Mouse (Mus musculus) intestine, embryonic 14.5 days (tissue): ENCODE measurements around the gene Yars2. TPM values are rescaled to one million over a fixed set of nuclear protein-coding genes. Genes with fewer than 3 reads are reported as not detected.

Experiments
- ATAC-seq: fragments of 200-750 bp; cut with Nextera tagmentation; replicated peaks from 2 replicates; pipeline ENCODE4 v1.8.0; 2017; ENCODE audit warnings: low read depth, moderate number of reproducible peaks, moderate TSS enrichment, moderate library complexity; ENCODE audit not compliant: low FRiP score, low TSS enrichment
- DNase-seq: peaks from one replicate; pipeline ENCODE4 v3.0.0-alpha.2; 2018; ENCODE audit warnings: low spot score
- H3K27ac ChIP-seq: fragments of 300-500 bp; sonication (generic); 2 replicates; pipeline ENCODE4 v1.5.1; 2014; ENCODE audit warnings: low read depth, mild to moderate bottlenecking, control low read depth
- H3K27me3 ChIP-seq: fragments of 300-500 bp; sonication (generic); replicated peaks from 2 replicates; pipeline ENCODE4 v1.6.1; 2014; ENCODE audit warnings: low read length, control low read depth; ENCODE audit not compliant: control insufficient read depth, insufficient read depth
- H3K36me3 ChIP-seq: fragments of 300-500 bp; sonication (generic); 2 replicates; pipeline ENCODE4 v1.6.1; 2014; ENCODE audit warnings: low read length, control low read depth; ENCODE audit not compliant: control insufficient read depth, insufficient read depth
- H3K4me1 ChIP-seq: fragments of 300-500 bp; sonication (generic); replicated peaks from 2 replicates; pipeline ENCODE4 v1.6.1; 2014; ENCODE audit warnings: low read length, control low read depth, mixed read lengths; ENCODE audit not compliant: control insufficient read depth, insufficient read depth
- H3K4me2 ChIP-seq: fragments of 300-500 bp; sonication (generic); 2 replicates; pipeline ENCODE4 v1.6.1; 2014; ENCODE audit warnings: low read length
- H3K4me3 ChIP-seq: fragments of 300-500 bp; sonication (generic); 2 replicates; pipeline ENCODE4 v1.5.1; 2014; ENCODE audit warnings: low read depth, low read length, control low read depth, mixed read lengths
- H3K9ac ChIP-seq: fragments of 300-500 bp; sonication (generic); 2 replicates; pipeline ENCODE4 v1.6.1; 2014; ENCODE audit warnings: mild to moderate bottlenecking, low read length
- H3K9me3 ChIP-seq: fragments of 300-500 bp; sonication (generic); 2 replicates; pipeline ENCODE4 v1.6.1; 2016; ENCODE audit warnings: low read length, control low read depth; ENCODE audit not compliant: control insufficient read depth
- WGBS: fragments of 180-500 bp; shearing (Covaris S2); extraction: QIAGEN DNeasy Blood & Tissue Kit; methylation state at CpG from one replicate; pipeline ENCODE4 v1.1.7; 2014; 5-methylcytosine and 5-hydroxymethylcytosine counted together
- polyA plus RNA-seq: library from polyadenylated mRNA; unstranded; fragments of >200 nt; fragmentation: Nextera tagmentation; extraction: Ambion mirVana; gene quantifications from 2 replicates; pipeline ENCODE4 v1.2.1, GENCODE M21; 2014

The Yars2 gene
- 49.5 and 51.0 TPM in 2 replicates for polyA plus RNA-seq

DNA sequence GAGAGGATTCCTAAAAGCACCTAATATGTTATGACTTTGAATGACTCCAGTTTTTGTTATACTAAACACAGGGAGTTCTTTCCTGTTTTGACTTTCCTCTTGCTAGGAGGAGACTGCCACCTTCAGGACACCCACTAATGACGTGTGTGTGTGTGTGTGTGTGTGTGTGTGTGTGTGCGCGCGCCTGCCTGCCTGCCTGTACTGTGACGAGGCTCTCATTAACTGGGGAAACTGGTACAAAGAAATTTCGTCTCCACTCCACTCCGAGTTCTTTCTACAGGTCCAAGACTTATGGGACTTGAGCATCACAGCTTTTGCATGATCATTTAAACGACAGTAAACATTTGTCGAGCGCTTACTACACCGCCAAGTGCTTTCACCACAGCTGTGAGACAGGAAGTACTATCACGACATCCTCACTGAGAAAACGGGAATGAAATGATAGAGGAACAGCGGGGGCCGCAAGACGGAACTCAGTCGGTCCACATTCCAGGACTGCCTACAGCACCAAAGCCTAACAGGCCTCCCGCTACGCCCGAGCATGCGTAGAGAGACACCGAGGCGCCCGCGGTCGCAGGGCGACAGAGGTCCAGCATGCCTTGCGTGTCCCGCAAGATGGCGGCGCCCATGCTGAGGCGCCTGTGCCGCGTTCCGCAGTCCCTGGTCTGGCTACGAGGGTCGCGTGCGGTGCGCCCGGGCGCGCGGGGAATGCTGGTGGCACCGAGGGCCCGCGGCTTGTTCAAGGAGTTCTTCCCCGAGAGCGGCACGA, at the start of gene Yars2:
Gene Yars2 (plus strand): TSS at position 597 of the 769 bp plus-strand sequence.
- Histone ChIP-seq H3K4me1 (peaks cover 8% of the 10 kb centered on the region), H3K9ac (peak within 1 kb of the TSS; percentile 90), H3K27me3 (no peaks in the 10 kb centered on the region), H3K4me3 (peak within 1 kb of the TSS; percentile 96), H3K4me2 (peak within 1 kb of the TSS; percentile 71), H3K36me3 (peaks cover 25% of the 10 kb centered on the region), H3K27ac (peak within 1 kb of the TSS; percentile 96), H3K9me3 (no peaks in the 10 kb centered on the region)
- ATAC-seq (peak; percentile 98), DNase-seq (peak; percentile 89)
- under 1% methylated on average over 50 of the region's 50 CpGs for WGBS

DNA sequence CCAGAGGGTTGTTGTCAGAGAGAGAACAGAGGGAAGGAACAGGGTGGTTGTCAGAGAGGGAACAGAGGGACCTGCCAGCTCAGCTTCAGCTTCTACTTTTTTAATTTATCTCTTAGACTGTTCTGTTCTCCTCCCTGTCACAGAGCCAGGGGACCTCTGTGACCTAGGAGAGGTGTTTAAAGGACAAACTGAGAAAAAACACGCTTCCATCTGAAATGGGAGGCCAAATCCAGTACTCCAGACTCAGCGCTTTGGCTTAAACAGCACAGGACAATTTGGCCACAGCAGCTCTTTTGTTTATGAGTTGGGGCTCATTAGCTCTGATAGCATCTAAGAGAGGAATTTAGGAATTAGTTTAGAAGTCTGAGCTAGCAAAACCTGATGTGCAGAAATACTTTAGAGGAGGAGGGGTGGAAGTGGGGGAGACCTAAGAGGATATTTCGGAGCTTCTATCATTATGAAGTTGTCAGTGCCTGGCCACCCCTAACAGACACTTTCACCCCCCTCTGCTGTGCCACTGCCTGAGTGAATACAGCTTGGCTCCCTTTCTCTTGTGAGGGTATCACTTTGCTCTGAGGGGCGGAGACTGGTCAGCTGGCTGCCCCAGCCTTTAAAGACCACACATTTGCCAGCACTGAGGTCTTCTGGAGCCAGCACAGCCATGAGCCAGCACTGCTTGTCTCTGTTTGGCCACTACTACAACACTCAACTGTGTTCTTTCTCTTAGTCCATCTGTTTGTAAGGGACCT, 49.3 kb upstream of the Yars2 start:
- no peak for ATAC-seq
- DNase-seq: no peak
- H3K27ac ChIP-seq: no peak overlapping the region
- 33% methylated on average over 4 of the region's 4 CpGs for WGBS
- H3K4me1 ChIP-seq: no peaks in the 10 kb centered on the region
- no peaks in the 10 kb centered on the region for H3K36me3 ChIP-seq
- H3K4me3 ChIP-seq: no peak overlapping the region
- H3K9ac ChIP-seq: no peak overlapping the region
- H3K27me3 ChIP-seq: no peaks in the 10 kb centered on the region
- no peak overlapping the region for H3K4me2 ChIP-seq
- no peaks in the 10 kb centered on the region for H3K9me3 ChIP-seq

DNA sequence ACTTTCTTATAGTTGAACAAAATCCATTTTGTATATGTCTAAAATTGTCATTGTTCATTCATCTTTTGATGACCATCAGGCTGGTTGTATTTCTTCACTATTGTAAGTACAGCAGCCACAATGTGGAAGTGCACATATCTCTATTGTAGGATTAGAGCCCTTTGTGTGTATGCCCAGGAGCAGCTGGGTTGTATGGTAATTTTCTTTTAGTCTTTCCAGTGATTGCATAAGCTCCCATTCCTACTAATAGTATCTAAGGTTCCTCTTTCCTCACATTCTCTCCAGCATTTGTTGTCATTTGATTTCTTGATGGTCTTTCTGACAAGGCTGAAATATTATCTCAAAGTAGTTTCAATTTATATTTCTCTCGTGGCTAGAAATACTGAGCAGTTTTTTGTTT, 47.5 kb upstream of the Yars2 start:
- Histone ChIP-seq H3K4me2 (no peak overlapping the region), H3K27me3 (no peaks in the 10 kb centered on the region), H3K9ac (no peak overlapping the region), H3K36me3 (no peaks in the 10 kb centered on the region), H3K4me1 (no peaks in the 10 kb centered on the region), H3K27ac (no peak overlapping the region), H3K4me3 (no peak overlapping the region), H3K9me3 (no peaks in the 10 kb centered on the region)
- 51% methylated on average over 1 of the region's 1 CpGs for WGBS
- ATAC-seq (no peak), DNase-seq (no peak)

DNA sequence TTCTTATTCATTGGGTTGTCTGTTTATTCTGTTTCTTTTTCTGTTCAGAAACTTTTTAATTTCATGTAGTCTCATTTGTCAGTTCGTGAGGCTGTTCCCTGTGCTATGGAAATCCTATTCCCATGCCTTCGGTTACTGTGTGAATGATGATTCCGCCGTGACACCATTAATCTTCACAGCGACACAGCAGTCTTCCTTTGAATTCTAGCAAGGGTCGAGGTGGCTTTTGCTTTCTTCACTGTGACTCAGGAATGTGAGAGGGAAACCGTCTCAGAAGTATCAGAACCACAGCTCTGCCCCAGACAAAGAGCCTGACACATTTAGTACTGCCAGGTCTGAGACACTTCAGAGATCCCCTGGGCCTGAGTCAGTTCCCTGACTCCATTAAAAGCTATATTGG, 46.9 kb upstream of the Yars2 start:
- H3K36me3 ChIP-seq: no peaks in the 10 kb centered on the region
- ATAC-seq (no peak), DNase-seq (no peak)
- H3K9me3 ChIP-seq: no peaks in the 10 kb centered on the region
- H3K4me1 ChIP-seq: no peaks in the 10 kb centered on the region
- no peaks in the 10 kb centered on the region for H3K27me3 ChIP-seq
- no peak overlapping the region for H3K27ac ChIP-seq
- WGBS: 51% methylated on average over 7 of the region's 7 CpGs
- H3K4me2 ChIP-seq: no peak overlapping the region
- H3K9ac ChIP-seq: no peak overlapping the region
- no peak overlapping the region for H3K4me3 ChIP-seq

DNA sequence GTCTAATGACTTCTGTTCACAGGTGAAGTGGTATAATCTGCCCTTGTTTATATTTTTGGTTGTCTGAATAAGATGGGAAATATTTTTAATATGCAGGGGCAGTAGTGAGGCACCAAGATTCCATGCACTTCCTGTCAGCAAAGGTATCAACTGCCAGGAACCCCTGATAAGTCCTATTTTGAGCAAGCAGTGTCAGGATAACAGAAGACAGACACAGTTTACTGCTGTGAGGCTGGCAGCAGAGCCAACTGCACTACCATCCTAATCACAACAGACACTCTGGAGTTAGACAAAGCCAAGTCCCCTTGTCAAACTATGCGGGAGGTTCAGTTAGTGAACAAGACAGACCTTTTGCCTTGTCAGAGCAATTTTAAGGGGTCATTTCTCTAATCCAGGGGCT, 46.1 kb upstream of the Yars2 start:
- H3K4me2 ChIP-seq: no peak overlapping the region
- H3K9me3 ChIP-seq: no peaks in the 10 kb centered on the region
- H3K9ac ChIP-seq: no peak overlapping the region
- no peaks in the 10 kb centered on the region for H3K36me3 ChIP-seq
- H3K4me3 ChIP-seq: no peak overlapping the region
- 24% methylated on average over 1 of the region's 1 CpGs for WGBS
- DNase-seq (no peak), ATAC-seq (no peak)
- no peak overlapping the region for H3K27ac ChIP-seq
- H3K27me3 ChIP-seq: no peaks in the 10 kb centered on the region
- H3K4me1 ChIP-seq: no peaks in the 10 kb centered on the region

DNA sequence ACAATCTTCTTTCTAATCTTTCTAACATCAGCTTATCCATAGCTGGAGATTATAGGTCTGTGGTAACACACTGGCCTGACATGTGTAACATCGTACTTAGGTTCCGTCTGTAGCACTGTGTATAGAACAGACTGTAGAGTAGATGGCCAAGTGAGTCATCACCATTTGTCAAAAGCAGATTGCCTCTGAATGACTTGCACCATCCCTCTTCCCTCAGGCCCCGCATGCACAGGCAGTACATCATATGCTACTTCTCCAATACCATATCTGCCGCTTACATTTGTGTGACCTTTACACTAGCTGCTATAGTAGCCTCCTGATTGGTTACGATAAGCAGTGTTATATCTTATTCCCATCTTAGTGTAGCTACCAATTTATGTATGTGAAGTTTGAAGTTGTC, 41.9 kb upstream of the Yars2 start:
- no peak overlapping the region for H3K4me3 ChIP-seq
- WGBS: 89% methylated on average over 5 of the region's 5 CpGs
- no peak overlapping the region for H3K9ac ChIP-seq
- DNase-seq (no peak), ATAC-seq (no peak)
- H3K4me1 ChIP-seq: no peaks in the 10 kb centered on the region
- H3K27ac ChIP-seq: no peak overlapping the region
- H3K36me3 ChIP-seq: no peaks in the 10 kb centered on the region
- H3K4me2 ChIP-seq: no peak overlapping the region
- H3K27me3 ChIP-seq: no peaks in the 10 kb centered on the region
- no peaks in the 10 kb centered on the region for H3K9me3 ChIP-seq

DNA sequence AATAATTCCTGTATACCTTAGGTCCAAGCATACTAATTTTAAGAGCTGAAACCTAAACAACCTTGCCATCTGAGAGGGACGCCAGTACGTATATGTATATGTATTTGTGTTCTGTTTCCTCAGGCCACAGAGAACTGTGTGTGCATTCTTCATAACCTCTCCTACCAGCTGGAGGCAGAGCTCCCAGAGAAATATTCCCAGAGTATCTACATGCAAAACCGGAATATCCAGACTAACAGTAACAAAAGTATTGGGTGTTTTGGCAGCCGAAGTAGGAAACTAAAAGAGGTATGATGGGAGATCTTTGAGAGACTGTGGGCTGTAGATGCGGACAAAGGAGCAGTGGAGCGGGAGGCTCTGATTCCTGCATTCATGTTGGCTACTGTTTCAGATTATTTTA, 41.3 kb upstream of the Yars2 start:
- no peaks in the 10 kb centered on the region for H3K36me3 ChIP-seq
- 82% methylated on average over 6 of the region's 6 CpGs for WGBS
- H3K9me3 ChIP-seq: no peaks in the 10 kb centered on the region
- H3K4me2 ChIP-seq: no peak overlapping the region
- ATAC-seq (no peak), DNase-seq (no peak)
- no peak overlapping the region for H3K4me3 ChIP-seq
- no peak overlapping the region for H3K27ac ChIP-seq
- H3K27me3 ChIP-seq: no peaks in the 10 kb centered on the region
- no peak overlapping the region for H3K9ac ChIP-seq
- no peaks in the 10 kb centered on the region for H3K4me1 ChIP-seq

DNA sequence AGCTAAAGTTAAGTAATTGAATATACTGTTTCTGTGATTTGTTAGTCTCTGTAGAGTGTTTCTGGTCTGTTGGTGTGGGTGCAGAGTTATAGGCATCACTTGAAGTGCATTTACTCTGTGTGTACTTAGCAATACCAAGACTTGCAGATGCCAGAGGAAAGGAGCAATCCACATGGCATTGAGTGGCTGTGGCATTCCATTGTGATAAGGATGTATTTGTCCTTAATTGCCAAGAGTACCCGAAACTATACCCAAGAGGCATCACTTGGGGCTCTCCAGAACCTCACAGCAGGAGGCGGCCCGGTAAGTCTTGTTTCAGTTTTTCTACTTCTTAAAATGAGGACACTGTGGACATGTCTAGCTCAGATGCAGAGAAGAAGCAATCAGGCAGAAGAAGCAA, 40.3 kb upstream of the Yars2 start:
- WGBS: 97% methylated on average over 3 of the region's 3 CpGs
- H3K4me3 ChIP-seq: no peak overlapping the region
- no peaks in the 10 kb centered on the region for H3K36me3 ChIP-seq
- no peak overlapping the region for H3K27ac ChIP-seq
- H3K9me3 ChIP-seq: no peaks in the 10 kb centered on the region
- H3K4me2 ChIP-seq: no peak overlapping the region
- no peaks in the 10 kb centered on the region for H3K4me1 ChIP-seq
- ATAC-seq (no peak), DNase-seq (no peak)
- H3K27me3 ChIP-seq: no peaks in the 10 kb centered on the region
- H3K9ac ChIP-seq: no peak overlapping the region
